Mouse (Mus musculus) liver, postnatal 0 days (tissue): Measurements from ENCODE around the gene Chp1.

ENCODE experiments used
- CTCF ChIP-seq: sonication (generic); IDR thresholded peaks from 2 replicates; pipeline ENCODE4 v1.5.1; 2016; ENCODE audit warnings: antibody characterized with exemption, low read depth
- EP300 ChIP-seq: IDR thresholded peaks from 2 replicates; pipeline ENCODE4 v1.6.1; 2016; ENCODE audit warnings: antibody characterized with exemption, low read depth, mild to moderate bottlenecking

- peak; percentile 52 for TF ChIP-seq CTCF
- TF ChIP-seq EP300: no peak
Observed at GRCm38 (mm10) chr2:119512292-119512691, 35.2 kb upstream of the Chp1 start.
